Mouse (Mus musculus) forebrain, embryonic 10.5 days (tissue): ENCODE results near the gene Tor2a. TPM values are rescaled to one million over a fixed set of nuclear protein-coding genes. Genes with fewer than 3 reads are reported as not detected.

Source experiments
- DNase-seq: peaks from one replicate; pipeline ENCODE4 v3.0.0-alpha.2; 2017; ENCODE audit warnings: low spot score; ENCODE audit errors: extremely low spot score
- H3K27ac ChIP-seq: fragments of 300-500 bp; sonication (generic); 2 replicates; pipeline ENCODE4 v1.5.1; 2016; ENCODE audit warnings: mild to moderate bottlenecking
- H3K27me3 ChIP-seq: fragments of 300-500 bp; sonication (generic); 2 replicates; pipeline ENCODE4 v1.6.1; 2016; ENCODE audit warnings: mild to moderate bottlenecking; ENCODE audit not compliant: poor library complexity, severe bottlenecking
- H3K36me3 ChIP-seq: fragments of 300-500 bp; sonication (generic); replicated peaks from 2 replicates; pipeline ENCODE4 v1.6.1; 2016; ENCODE audit warnings: mild to moderate bottlenecking, moderate library complexity
- H3K4me1 ChIP-seq: fragments of 300-500 bp; sonication (generic); 2 replicates; pipeline ENCODE4 v1.6.1; 2016
- H3K4me3 ChIP-seq: fragments of 300-500 bp; sonication (generic); 2 replicates; pipeline ENCODE4 v1.5.1; 2016; ENCODE audit warnings: mild to moderate bottlenecking, moderate library complexity
- H3K9me3 ChIP-seq: fragments of 300-500 bp; sonication (generic); 2 replicates; pipeline ENCODE4 v1.6.1; 2016; ENCODE audit warnings: mild to moderate bottlenecking, moderate library complexity
- WGBS: fragments of 180-500 bp; shearing (Covaris S2); methylation state at CpG from one replicate; pipeline ENCODE4 v1.1.7; 2016; 5-methylcytosine and 5-hydroxymethylcytosine counted together
- polyA plus RNA-seq: library from polyadenylated mRNA; unstranded; fragments of >200 nt; fragmentation: Nextera tagmentation; extraction: Ambion mirVana; gene quantifications from 2 replicates; pipeline ENCODE4 v1.2.1, GENCODE M21; 2016

The Tor2a gene
- polyA plus RNA-seq, 1 experiment from 2014 or later, result 54.0 TPM

GRCm38 (mm10) chr2:32734480-32734879, 22.6 kb upstream of the Tor2a start:
- H3K27ac ChIP-seq, result peak overlapping the region; percentile 54
- H3K36me3 ChIP-seq, result peaks cover 3% of the 10 kb centered on the region; the same call in 1 of the 2 replicates

DNA sequence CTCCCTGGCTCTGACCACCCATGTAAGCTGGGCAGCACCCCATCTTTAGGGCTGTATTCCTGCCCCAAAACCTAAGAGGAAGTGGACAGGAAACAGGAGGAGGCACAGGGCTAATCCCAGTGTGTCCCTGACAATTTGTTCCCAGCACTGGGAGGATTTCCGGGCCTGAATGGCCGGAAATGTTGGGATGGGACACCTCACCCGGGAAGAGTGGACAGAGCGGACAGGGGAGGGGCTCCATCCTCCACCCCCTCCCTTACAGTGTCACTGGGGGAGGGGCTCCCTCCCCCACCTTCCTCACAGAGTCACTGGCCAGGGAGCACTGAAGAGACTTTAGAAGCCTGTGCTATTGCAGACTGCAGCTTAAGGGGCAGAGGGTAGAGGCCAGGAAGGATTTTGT, 22.1 kb upstream of the Tor2a start:
- Histone ChIP-seq H3K27ac (peak overlapping the region; percentile 54), H3K27me3 (peaks cover 12% of the 10 kb centered on the region), H3K4me3 (no peak overlapping the region), H3K9me3 (no peaks in the 10 kb centered on the region), H3K4me1 (peaks cover 67% of the 10 kb centered on the region), H3K36me3 (peaks cover 3% of the 10 kb centered on the region; the same call in 1 of the 2 replicates)
- no peak for DNase-seq
- WGBS, result 46% methylated on average over 4 of the region's 4 CpGs

More at GRCm38 (mm10) chr2:32734480-32734879, 22.6 kb upstream of the Tor2a start:
- 45% methylated on average over 4 of the region's 4 CpGs for WGBS
- Histone ChIP-seq H3K27me3 (peaks cover 7% of the 10 kb centered on the region), H3K4me3 (no peak overlapping the region; the same call in 1 of the 2 replicates), H3K9me3 (no peaks in the 10 kb centered on the region), H3K4me1 (peaks cover 71% of the 10 kb centered on the region)
- DNase-seq, result no peak

- 53% methylated on average over 3 of the region's 3 CpGs for WGBS
- no peak for DNase-seq
- H3K4me1 ChIP-seq, result peaks cover 61% of the 10 kb centered on the region
- H3K36me3 ChIP-seq, result peaks cover 3% of the 10 kb centered on the region; the same call in 1 of the 2 replicates
- no peaks in the 10 kb centered on the region for H3K9me3 ChIP-seq
- 0 out of 2 replicates have a peak overlapping the region, but pooled peaks have one; percentile 16 for H3K27ac ChIP-seq
- H3K4me3 ChIP-seq, result no peak overlapping the region
- peaks cover 26% of the 10 kb centered on the region for H3K27me3 ChIP-seq
Observed at GRCm38 (mm10) chr2:32736306-32736829, 20.7 kb upstream of the Tor2a start.

DNA sequence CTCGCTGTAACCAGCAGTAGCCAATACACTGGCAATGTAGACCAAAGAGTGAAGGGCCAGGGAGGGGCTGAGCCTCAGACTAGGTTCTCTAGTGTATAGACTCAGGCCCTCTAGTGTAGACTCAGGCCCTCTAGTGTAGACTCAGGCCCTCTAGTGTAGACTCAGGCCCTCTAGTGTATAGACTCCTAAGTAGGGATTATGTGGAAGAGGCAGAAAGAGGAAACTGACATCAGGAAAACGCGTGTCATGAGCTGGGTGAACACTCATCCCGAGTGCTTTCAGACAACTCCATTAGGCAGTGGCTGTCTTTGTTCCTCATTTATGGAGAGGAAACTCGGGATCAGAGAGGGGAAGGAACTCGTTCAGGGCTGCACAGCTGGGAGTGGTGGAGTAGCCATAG, 20.0 kb upstream of the Tor2a start:
- no peaks in the 10 kb centered on the region for H3K9me3 ChIP-seq
- H3K27me3 ChIP-seq, result peaks cover 32% of the 10 kb centered on the region
- 0 out of 2 replicates have a peak overlapping the region, but pooled peaks have one; percentile 16 for H3K27ac ChIP-seq
- H3K4me3 ChIP-seq, result no peak overlapping the region
- H3K36me3 ChIP-seq, result peaks cover 3% of the 10 kb centered on the region; the same call in 1 of the 2 replicates
- DNase-seq, result no peak
- H3K4me1 ChIP-seq, result peaks cover 61% of the 10 kb centered on the region
- 50% methylated on average over 6 of the region's 6 CpGs for WGBS

- WGBS, result 79% methylated on average over 4 of the region's 4 CpGs
- no peak for DNase-seq
- Histone ChIP-seq H3K27ac (no peak overlapping the region), H3K27me3 (peaks cover 51% of the 10 kb centered on the region), H3K4me3 (no peak overlapping the region), H3K4me1 (peaks cover 59% of the 10 kb centered on the region), H3K9me3 (no peaks in the 10 kb centered on the region), H3K36me3 (peaks cover 9% of the 10 kb centered on the region; the same call in 1 of the 2 replicates)
Observed at GRCm38 (mm10) chr2:32739311-32739710, 17.7 kb upstream of the Tor2a start.

DNA sequence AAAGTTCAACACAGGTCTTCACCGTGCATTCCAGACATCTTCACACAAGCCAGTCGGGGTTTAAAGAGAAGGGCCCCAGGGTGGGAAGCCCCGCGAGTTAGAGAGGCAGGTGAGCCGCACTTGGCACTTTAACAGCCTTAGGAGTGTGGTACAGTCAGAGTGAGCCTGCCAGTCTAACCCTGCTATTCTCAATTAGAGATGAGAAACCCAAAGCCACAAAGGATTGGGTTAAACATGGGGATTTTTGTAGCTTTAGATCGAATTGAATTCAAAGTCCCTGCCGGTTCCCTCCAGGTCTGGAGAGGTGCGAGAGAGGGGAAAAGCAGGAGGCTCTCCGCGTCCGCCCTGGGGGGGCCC, 16.1 kb upstream of the Tor2a start, which contains the start of gene 6330409D20Rik:
TSS of gene 6330409D20Rik (minus strand) at position 101 of the 357 bp plus-strand sequence.
- 6% methylated on average over 11 of the region's 11 CpGs for WGBS
- Histone ChIP-seq H3K36me3 (peaks cover 25% of the 10 kb centered on the region), H3K4me3 (peak within 1 kb of the TSS; percentile 70), H3K9me3 (no peaks in the 10 kb centered on the region), H3K27me3 (peaks cover 51% of the 10 kb centered on the region), H3K27ac (peak within 1 kb of the TSS; percentile 85), H3K4me1 (peaks cover 50% of the 10 kb centered on the region)
- no peak for DNase-seq

DNA sequence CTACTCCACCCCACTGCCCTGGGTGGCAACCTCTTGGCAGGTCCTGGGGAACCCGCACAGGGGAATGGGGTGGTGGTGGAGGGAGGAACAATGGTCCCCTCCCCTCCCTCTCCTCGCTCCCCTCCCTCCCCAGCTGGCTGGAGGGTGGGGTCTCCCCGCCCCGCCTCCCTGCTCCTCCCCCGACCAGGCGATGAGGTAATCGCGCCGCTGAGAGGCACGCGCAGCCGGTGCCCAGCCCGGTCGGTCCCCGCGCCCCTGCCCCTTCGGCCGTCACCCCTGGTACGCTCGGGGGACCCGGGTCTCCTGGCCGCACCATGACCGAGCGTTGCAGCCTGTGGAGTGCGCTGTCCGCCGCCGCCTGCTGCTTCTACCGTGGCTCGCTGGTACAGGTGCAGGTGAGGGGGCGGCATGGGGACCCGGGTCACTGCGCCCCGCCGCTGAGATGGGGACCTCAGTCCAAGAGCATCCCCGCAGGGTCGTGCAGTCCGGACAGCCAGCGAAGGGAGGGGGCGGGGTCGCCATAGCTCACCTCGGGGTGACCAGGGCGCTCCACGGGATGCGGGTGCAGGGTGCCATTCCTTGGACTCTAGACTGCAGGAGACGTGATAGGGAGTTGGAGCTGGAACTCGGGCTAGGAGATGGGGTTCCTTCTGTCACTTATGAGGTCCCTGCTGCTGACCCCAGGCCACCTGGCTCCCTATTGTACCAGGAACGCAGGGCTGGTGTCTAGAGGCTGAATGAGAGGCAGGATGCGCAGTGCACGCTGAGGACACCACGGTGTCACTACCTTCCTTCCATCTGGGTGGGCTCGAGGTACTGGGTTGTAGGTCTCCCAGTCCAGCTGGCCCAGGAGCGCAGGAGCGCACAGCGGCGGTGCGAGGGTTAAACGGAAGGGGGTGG, 15.5 kb upstream of the Tor2a start:
- no peaks in the 10 kb centered on the region for H3K9me3 ChIP-seq
- 2% methylated on average over 55 of the region's 58 CpGs for WGBS
- peak overlapping the region; percentile 85 for H3K27ac ChIP-seq
- H3K4me1 ChIP-seq, result peaks cover 46% of the 10 kb centered on the region
- peak overlapping the region; percentile 70 for H3K4me3 ChIP-seq
- peaks cover 31% of the 10 kb centered on the region for H3K36me3 ChIP-seq
- DNase-seq, result peak; percentile 68
- H3K27me3 ChIP-seq, result peaks cover 51% of the 10 kb centered on the region

GRCm38 (mm10) chr2:32742173-32742531, 14.9 kb upstream of the Tor2a start:
- H3K9me3 ChIP-seq, result no peaks in the 10 kb centered on the region
- peaks cover 38% of the 10 kb centered on the region for H3K36me3 ChIP-seq
- H3K27ac ChIP-seq, result peak overlapping the region; percentile 85
- peaks cover 41% of the 10 kb centered on the region for H3K4me1 ChIP-seq
- DNase-seq, result peak; percentile 86
- WGBS, result 5% methylated on average over 18 of the region's 18 CpGs
- H3K4me3 ChIP-seq, result peak overlapping the region; percentile 70
- peaks cover 51% of the 10 kb centered on the region for H3K27me3 ChIP-seq

DNA sequence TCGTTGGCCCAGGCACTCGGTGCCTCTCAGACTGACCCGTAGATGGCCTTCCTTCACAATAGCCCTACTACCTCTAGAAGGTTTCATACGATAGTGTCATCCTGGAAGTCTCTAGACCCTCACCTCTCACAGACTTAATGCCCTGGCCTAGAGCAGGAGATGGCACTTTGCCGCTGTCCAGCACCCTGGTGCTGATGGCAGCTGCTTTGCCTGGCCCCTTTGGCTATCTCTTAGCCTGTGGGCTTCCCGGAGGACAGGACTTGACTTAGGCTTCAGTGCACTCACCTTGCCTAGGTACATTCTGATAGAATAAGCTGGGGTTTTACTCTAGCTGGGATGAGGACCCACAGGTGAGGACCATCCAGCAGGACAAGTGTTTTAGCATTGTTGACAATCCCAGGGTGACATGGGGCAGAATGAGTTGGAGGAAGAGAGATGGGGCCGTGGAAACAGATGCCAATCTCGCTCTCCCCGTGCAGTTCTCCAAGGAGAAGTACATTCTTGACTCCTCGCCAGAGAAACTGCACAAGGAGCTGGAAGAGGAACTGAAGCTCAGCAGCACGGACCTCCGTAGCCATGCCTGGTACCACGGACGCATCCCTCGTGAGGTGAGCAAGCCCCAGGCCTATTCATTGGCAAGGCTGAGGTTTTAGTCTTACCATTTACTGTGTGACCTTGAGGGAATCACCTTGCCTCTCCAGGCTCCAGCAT, 12.6 kb upstream of the Tor2a start:
- H3K4me1 ChIP-seq, result peaks cover 35% of the 10 kb centered on the region
- H3K36me3 ChIP-seq, result peaks cover 55% of the 10 kb centered on the region
- no peak overlapping the region for H3K4me3 ChIP-seq
- no peak overlapping the region for H3K27ac ChIP-seq
- DNase-seq, result no peak
- no peaks in the 10 kb centered on the region for H3K9me3 ChIP-seq
- peaks cover 44% of the 10 kb centered on the region for H3K27me3 ChIP-seq
- 81% methylated on average over 15 of the region's 15 CpGs for WGBS

DNA sequence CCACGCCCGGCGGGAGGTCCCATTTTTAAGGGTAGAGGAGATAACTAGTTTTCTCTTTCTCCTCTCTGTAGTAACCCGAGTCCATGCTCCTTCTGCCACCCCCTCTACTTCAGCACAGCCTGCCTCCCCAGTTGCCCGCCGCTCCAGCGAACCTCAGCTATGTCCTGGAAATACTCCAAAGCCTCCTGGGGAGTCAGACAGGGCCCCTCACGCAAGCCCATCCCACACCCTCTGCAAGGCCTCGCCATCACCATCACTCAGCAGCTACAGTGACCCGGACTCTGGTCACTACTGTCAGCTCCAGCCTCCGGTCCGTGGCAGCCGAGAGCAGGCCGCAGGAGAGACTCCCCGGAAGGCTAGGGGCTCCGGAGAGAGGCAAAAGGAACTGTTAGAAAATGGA, 8.0 kb upstream of the Tor2a start:
- Histone ChIP-seq H3K27me3 (peaks cover 18% of the 10 kb centered on the region), H3K4me1 (peaks cover 26% of the 10 kb centered on the region), H3K27ac (no peak overlapping the region), H3K4me3 (no peak overlapping the region), H3K36me3 (peaks cover 82% of the 10 kb centered on the region), H3K9me3 (no peaks in the 10 kb centered on the region)
- DNase-seq, result no peak
- WGBS, result 93% methylated on average over 15 of the region's 16 CpGs

DNA sequence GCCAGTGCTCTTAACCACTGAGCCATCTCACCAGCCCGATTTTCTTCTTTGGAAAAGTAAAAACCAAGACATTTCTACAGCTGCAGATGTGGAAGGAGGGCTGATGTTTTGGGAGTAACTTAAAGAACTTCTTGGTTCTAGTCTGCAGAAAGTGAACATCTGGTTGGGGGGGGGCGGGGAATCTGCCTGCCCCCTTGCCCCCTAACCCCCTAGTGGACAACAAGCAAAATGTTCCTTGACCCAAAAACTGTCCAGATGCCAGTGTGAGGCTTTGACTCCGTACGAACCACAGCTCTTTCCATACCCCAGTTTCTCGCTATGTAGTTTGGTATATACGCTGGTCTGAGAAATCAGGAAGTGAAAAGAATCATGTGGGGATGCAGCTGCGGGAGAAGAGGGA, 6.8 kb upstream of the Tor2a start:
- Histone ChIP-seq H3K27ac (no peak overlapping the region), H3K9me3 (no peaks in the 10 kb centered on the region), H3K4me3 (peak overlapping the region; percentile 46), H3K27me3 (peaks cover 18% of the 10 kb centered on the region), H3K4me1 (peaks cover 25% of the 10 kb centered on the region), H3K36me3 (peaks cover 82% of the 10 kb centered on the region)
- WGBS, result 79% methylated on average over 7 of the region's 7 CpGs
- DNase-seq, result no peak

- peak; percentile 86 for DNase-seq
- Histone ChIP-seq H3K27me3 (peaks cover 18% of the 10 kb centered on the region), H3K27ac (peak overlapping the region; percentile 70), H3K36me3 (peaks cover 74% of the 10 kb centered on the region), H3K4me1 (peaks cover 25% of the 10 kb centered on the region), H3K4me3 (peak overlapping the region; percentile 46), H3K9me3 (no peaks in the 10 kb centered on the region)
- WGBS, result 4% methylated on average over 31 of the region's 31 CpGs
Observed at GRCm38 (mm10) chr2:32750887-32751664, 6.0 kb upstream of the Tor2a start.
